Mouse (Mus musculus) kidney, adult 2 months (tissue): ENCODE data around the gene Pkp1.

Source experiments
- CTCF ChIP-seq: fragments of 200-500 bp; conservative IDR thresholded peaks from 2 replicates; pipeline ENCODE4 v1.5.1; 2011; ENCODE audit warnings: low read depth, mild to moderate bottlenecking, control low read depth, low read length, moderate library complexity, mixed read lengths; ENCODE audit not compliant: insufficient read depth, insufficient read length
- POLR2A ChIP-seq: fragments of 200-500 bp; IDR thresholded peaks from one replicate; pipeline ENCODE4 v1.6.1; 2011; ENCODE audit warnings: low read depth, low read length, control low read depth

- TF ChIP-seq POLR2A, result no peak
- TF ChIP-seq CTCF, result no peak
Measured at GRCm38 (mm10) chr1:135941259-135942006, 22.4 kb upstream of the Pkp1 start.
